Mouse (Mus musculus) stomach, embryonic 14.5 days (tissue): ENCODE results near the gene Ccdc134. TPM values are rescaled to one million over a fixed set of nuclear protein-coding genes. Genes with fewer than 3 reads are reported as not detected.

Experiments
- ATAC-seq: fragments of 200-750 bp; cut with Nextera tagmentation; 2 replicates; pipeline ENCODE4 v1.8.0; 2017; ENCODE audit warnings: low read depth, moderate TSS enrichment; ENCODE audit not compliant: insufficient number of reproducible peaks, insufficient read depth, low FRiP score
- H3K27ac ChIP-seq: fragments of 300-500 bp; sonication (generic); 2 replicates; pipeline ENCODE4 v1.5.1; 2014; ENCODE audit warnings: mild to moderate bottlenecking, low read length, moderate library complexity, mixed read lengths
- H3K27me3 ChIP-seq: fragments of 300-500 bp; sonication (generic); 2 replicates; pipeline ENCODE4 v1.6.1; 2014; ENCODE audit warnings: low read length, control low read depth, mixed read lengths; ENCODE audit not compliant: control insufficient read depth, insufficient read depth
- H3K36me3 ChIP-seq: fragments of 300-500 bp; sonication (generic); 2 replicates; pipeline ENCODE4 v1.6.1; 2014; ENCODE audit warnings: mild to moderate bottlenecking, control low read depth, low read length, moderate library complexity, mixed read lengths; ENCODE audit not compliant: control insufficient read depth, insufficient read depth
- H3K4me1 ChIP-seq: fragments of 300-500 bp; sonication (generic); 2 replicates; pipeline ENCODE4 v1.6.1; 2014; ENCODE audit warnings: low read length, control low read depth, mixed read lengths; ENCODE audit not compliant: control insufficient read depth, insufficient read depth
- H3K4me2 ChIP-seq: fragments of 300-500 bp; sonication (generic); replicated peaks from 2 replicates; pipeline ENCODE4 v1.6.1; 2014; ENCODE audit warnings: low read depth, low read length, control low read depth
- H3K4me3 ChIP-seq: fragments of 300-500 bp; sonication (generic); 2 replicates; pipeline ENCODE4 v1.5.1; 2014; ENCODE audit warnings: low read depth, low read length, control low read depth
- H3K9ac ChIP-seq: fragments of 300-500 bp; sonication (generic); replicated peaks from 2 replicates; pipeline ENCODE4 v1.6.1; 2014; ENCODE audit warnings: low read depth, mild to moderate bottlenecking, control low read depth, low read length, moderate library complexity, mixed read lengths
- H3K9me3 ChIP-seq: fragments of 300-500 bp; sonication (generic); 2 replicates; pipeline ENCODE4 v1.6.1; 2016; ENCODE audit warnings: low read depth, low read length, control low read depth; ENCODE audit not compliant: control insufficient read depth
- WGBS: fragments of 180-500 bp; shearing (Covaris S2); extraction: QIAGEN DNeasy Blood & Tissue Kit; methylation state at CpG from one replicate; pipeline ENCODE4 v1.1.7; 2014; 5-methylcytosine and 5-hydroxymethylcytosine counted together
- polyA plus RNA-seq: library from polyadenylated mRNA; unstranded; fragments of >200 nt; fragmentation: Nextera tagmentation; extraction: Ambion mirVana; gene quantifications from 2 replicates; pipeline ENCODE4 v1.2.1, GENCODE M21; 2014

The Ccdc134 gene
- polyA plus RNA-seq, 1 experiment from 2014 or later, result 18.4 TPM

- WGBS, result 32% methylated on average over 2 of the region's 2 CpGs
- peak overlapping the region; percentile 89 for H3K27ac ChIP-seq
- H3K4me1 ChIP-seq, result peaks cover 22% of the 10 kb centered on the region
- no peak overlapping the region for H3K9ac ChIP-seq
- no peak for ATAC-seq
- H3K4me3 ChIP-seq, result no peak overlapping the region
- H3K27me3 ChIP-seq, result no peaks in the 10 kb centered on the region
- H3K4me2 ChIP-seq, result no peak overlapping the region
- no peaks in the 10 kb centered on the region for H3K36me3 ChIP-seq
- no peaks in the 10 kb centered on the region for H3K9me3 ChIP-seq
These were observed 17.7 kb downstream of the Ccdc134 start for GRCm38 (mm10) chr15:82145408-82145807.

DNA sequence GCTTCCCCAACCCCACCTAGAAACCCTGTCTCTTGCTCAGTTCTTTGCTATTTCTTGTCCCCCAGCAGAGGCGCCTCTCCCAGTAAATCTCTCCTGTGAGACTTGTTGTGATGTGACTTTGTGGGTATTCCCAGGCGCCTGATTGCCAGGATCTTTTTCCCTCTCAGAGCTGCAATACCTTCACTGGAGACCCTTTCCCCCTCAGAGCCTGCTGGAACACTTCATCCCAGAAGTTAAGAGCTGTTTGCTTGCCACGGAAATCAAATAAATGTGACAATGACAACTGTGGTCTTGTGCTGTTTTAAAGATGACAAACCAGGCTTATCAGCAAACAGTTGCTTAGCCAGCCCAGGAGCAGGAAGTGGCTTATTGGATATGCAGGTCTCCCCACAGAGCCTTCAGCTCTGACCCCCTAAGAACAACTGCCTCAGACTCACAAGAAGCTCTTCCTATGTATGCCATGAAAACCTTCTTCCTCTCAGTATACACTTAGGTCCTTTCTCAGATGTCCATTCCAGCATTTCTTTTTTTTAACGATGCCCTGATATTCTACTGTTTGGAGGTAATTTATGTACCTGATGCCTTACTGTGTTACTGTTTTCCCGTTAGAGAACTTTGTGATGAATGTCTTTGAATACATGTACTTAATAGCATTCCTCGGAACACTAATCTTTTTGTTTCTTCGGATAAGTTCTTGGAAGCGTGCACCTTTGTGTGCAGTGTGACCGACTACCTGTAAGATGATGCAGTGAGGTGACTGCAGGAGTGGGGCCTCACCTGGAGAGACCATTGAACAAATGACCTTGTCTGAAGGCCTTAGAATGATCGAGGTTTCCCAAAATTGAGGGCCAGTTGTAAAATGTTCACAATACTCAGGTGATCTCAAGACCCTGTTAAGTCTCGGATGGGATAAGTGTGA, 18.4 kb downstream of the Ccdc134 start:
- peak overlapping the region; percentile 49 for H3K4me2 ChIP-seq
- peak overlapping the region; percentile 89 for H3K27ac ChIP-seq
- no peaks in the 10 kb centered on the region for H3K27me3 ChIP-seq
- H3K4me3 ChIP-seq, result peak overlapping the region; percentile 69
- H3K4me1 ChIP-seq, result peaks cover 22% of the 10 kb centered on the region
- no peaks in the 10 kb centered on the region for H3K36me3 ChIP-seq
- 8% methylated on average over 11 of the region's 11 CpGs for WGBS
- no peaks in the 10 kb centered on the region for H3K9me3 ChIP-seq
- no peak for ATAC-seq
- no peak overlapping the region; the same call in 1 of the 2 replicates for H3K9ac ChIP-seq

DNA sequence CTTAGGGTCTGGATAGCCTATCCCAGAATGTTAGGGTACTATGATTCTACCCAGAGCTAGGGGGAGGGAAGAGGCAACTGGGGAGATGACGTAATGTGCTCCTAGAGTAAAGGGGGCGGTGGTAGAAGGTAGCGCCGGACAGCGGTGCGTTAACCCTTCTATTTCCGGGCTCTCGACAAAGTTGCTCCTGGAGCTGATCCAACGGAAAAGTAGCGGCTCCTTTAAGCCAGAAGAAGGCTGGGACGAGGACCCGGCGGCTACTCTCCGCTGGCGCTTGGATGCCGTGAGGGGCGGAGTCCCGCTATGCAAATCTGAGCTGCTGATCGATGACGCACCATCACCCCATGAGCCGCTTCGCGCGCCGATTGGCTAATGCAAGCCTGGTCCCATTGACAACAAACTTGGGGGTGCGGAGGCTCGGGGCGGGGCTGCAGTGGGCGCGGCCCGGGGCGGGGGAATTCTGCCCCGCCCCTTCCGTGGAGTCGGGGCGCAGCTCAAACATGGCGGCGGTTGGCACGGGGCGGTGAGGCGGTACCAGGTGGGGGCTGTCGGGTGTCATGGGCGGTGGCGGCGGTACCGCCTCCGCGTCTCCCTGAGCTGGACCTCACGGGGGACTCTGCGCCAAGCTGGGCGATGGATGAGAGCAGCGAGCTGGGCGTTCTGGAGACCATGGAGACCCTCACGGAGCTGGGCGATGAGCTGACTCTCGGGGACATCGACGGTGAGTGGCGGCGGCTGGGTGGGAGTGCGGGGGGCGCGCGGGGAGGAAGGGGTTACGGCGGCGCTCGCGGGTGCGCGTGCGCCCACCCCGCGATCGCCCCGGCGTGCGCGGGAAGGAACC, 19.3 kb downstream of the Ccdc134 start, which contains the start of gene Srebf2:
Srebf2 (plus strand) TSS at position 412 of the 841 bp plus-strand sequence.
- WGBS, result under 1% methylated on average over 72 of the region's 79 CpGs
- Histone ChIP-seq H3K27me3 (no peaks in the 10 kb centered on the region), H3K9me3 (no peaks in the 10 kb centered on the region), H3K4me1 (peaks cover 22% of the 10 kb centered on the region), H3K36me3 (no peaks in the 10 kb centered on the region), H3K4me2 (peak within 1 kb of the TSS; percentile 75), H3K9ac (peak within 1 kb of the TSS; percentile 87), H3K27ac (peak within 1 kb of the TSS; percentile 89), H3K4me3 (peak within 1 kb of the TSS; percentile 69)
- ATAC-seq, result peak; percentile 97

DNA sequence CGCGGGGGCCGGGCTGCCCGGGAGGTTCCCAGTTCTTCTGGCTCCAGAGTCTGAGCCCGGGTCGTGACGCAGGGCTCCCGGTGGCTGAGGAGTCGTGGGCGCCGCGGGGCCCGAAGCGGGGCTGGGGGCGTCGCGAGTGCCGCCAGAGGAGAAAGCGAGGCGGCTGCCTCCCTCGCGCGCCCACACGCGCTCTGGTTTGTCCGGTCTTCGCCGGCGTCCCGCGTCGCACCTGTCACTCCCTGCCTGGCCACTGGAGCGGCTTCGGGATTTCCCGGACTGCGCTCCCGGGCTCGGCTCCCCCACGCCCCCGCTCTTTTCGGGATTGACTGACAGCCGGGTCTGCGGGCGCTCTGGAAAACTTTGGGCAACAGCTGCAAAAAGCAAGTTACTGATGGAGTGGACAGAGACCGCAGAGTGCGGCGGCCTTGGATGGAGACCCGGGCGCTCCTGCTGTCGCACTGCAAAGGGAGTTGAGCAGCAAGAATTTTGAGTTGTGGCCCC, 19.9 kb downstream of the Ccdc134 start:
- H3K4me1 ChIP-seq, result peaks cover 22% of the 10 kb centered on the region
- H3K27me3 ChIP-seq, result no peaks in the 10 kb centered on the region
- peak overlapping the region; percentile 75 for H3K4me2 ChIP-seq
- WGBS, result under 1% methylated on average over 39 of the region's 50 CpGs
- ATAC-seq, result no peak; the same call in 1 of the 2 replicates
- H3K9ac ChIP-seq, result peak overlapping the region; percentile 87
- H3K27ac ChIP-seq, result peak overlapping the region; percentile 89
- peak overlapping the region; percentile 69 for H3K4me3 ChIP-seq
- H3K36me3 ChIP-seq, result no peaks in the 10 kb centered on the region
- H3K9me3 ChIP-seq, result no peaks in the 10 kb centered on the region

- H3K9ac ChIP-seq, result peak overlapping the region; percentile 87
- H3K27me3 ChIP-seq, result no peaks in the 10 kb centered on the region
- peak overlapping the region; percentile 69 for H3K4me3 ChIP-seq
- no peaks in the 10 kb centered on the region for H3K36me3 ChIP-seq
- no peak overlapping the region for H3K27ac ChIP-seq
- H3K9me3 ChIP-seq, result no peaks in the 10 kb centered on the region
- ATAC-seq, result no peak
- WGBS, result 16% methylated on average over 9 of the region's 9 CpGs
- H3K4me1 ChIP-seq, result peaks cover 28% of the 10 kb centered on the region
- H3K4me2 ChIP-seq, result peak overlapping the region; percentile 75
These were observed 20.8 kb downstream of the Ccdc134 start for GRCm38 (mm10) chr15:82148510-82148911.

DNA sequence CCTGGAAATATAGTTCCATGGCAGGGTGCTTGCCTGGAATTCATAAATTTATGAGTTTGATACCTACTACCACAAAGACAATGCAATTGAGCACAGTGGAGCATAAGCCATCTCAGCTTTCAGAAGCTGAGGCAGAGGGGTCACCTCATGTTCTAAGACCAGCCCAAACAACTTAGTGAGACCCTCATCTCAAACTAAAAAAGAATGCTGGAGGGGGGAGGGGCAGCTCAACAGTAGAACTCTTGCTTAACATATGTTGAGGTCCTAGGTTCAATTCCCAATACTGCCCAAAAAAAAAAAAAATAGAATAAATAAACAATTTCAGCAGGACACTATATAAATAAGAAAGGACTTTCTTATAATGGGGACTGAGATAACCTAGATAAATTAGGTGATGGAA, 22.3 kb downstream of the Ccdc134 start:
- no peaks in the 10 kb centered on the region for H3K36me3 ChIP-seq
- H3K9ac ChIP-seq, result no peak overlapping the region
- H3K27ac ChIP-seq, result no peak overlapping the region
- H3K4me2 ChIP-seq, result no peak overlapping the region
- H3K4me3 ChIP-seq, result no peak overlapping the region
- ATAC-seq, result no peak
- no peaks in the 10 kb centered on the region for H3K27me3 ChIP-seq
- H3K4me1 ChIP-seq, result peaks cover 35% of the 10 kb centered on the region
- no peaks in the 10 kb centered on the region for H3K9me3 ChIP-seq

DNA sequence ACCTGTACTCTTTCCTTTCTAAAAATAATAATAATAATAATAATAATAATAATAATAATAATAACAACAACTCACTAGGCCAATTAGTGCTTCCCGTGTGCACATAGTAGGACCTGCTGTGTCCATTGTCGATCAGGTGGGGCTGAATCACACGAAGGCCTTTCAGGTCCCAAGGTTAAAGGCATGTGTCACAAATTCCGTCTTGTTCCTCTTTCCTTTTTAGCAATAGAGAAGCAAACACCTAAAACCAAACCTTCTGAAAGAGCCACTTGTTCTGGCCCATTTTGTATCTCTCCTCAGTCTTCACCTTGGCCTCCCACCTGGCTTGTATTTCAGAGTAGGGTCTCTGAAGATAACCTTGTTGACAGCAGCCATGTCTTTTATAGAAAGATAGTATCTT, 23.5 kb downstream of the Ccdc134 start:
- Histone ChIP-seq H3K36me3 (no peaks in the 10 kb centered on the region), H3K27ac (no peak overlapping the region), H3K4me2 (no peak overlapping the region), H3K9me3 (no peaks in the 10 kb centered on the region), H3K4me3 (no peak overlapping the region), H3K4me1 (peaks cover 26% of the 10 kb centered on the region), H3K27me3 (no peaks in the 10 kb centered on the region), H3K9ac (no peak overlapping the region)
- no peak for ATAC-seq
- 90% methylated on average over 4 of the region's 4 CpGs for WGBS

DNA sequence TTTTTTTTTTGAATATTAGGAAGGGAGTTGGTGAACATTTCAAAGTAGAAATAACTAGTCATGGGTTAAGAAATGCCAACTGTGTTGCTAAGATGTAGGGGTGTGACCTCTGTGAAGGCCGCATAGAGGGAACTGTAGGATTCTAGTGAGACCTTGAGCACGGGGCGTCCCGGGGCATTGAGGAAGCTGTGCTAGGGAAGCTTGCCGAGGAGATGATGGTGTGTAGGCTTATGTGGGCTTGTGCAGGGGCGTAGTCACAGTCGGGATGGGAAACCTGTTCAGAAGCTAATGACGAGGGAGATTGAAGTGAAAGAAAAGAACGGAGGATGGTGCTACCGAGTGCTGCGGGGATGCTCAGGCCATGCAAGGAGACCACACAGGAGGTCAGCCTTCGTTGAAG, 24.3 kb downstream of the Ccdc134 start:
- 79% methylated on average over 12 of the region's 12 CpGs for WGBS
- H3K9me3 ChIP-seq, result no peaks in the 10 kb centered on the region
- no peak overlapping the region for H3K9ac ChIP-seq
- H3K27me3 ChIP-seq, result no peaks in the 10 kb centered on the region
- no peak overlapping the region for H3K4me2 ChIP-seq
- peaks cover 26% of the 10 kb centered on the region; the same call in 1 of the 2 replicates for H3K4me1 ChIP-seq
- H3K27ac ChIP-seq, result no peak overlapping the region
- ATAC-seq, result no peak
- H3K36me3 ChIP-seq, result no peaks in the 10 kb centered on the region
- H3K4me3 ChIP-seq, result no peak overlapping the region
